Mouse (Mus musculus): ENCODE measurements around the gene Pdzk1. TPM values are rescaled to one million over a fixed set of nuclear protein-coding genes. Genes with fewer than 3 reads are reported as not detected.

Pdzk1 gene
- 10 to 100 TPM in 1 of 2 experiments, 1 to 10 TPM in 1; 7.2 to 40.4 TPM for total RNA-seq (2021)
- long read RNA-seq, experiment 1, partial matches to known transcripts, result 0 of 4 reads
- long read RNA-seq, experiment 1, other reads (novel, unspliced or antisense), result 1 of 4 reads
- long read RNA-seq, experiment 2, transcript Pdzk1-201 (9 exons, 2,406 nt), result major isoform, 46 of 74 reads
- long read RNA-seq, experiment 2, partial matches to known transcripts, result 11 of 74 reads
- long read RNA-seq, experiment 2, other reads (novel, unspliced or antisense), result 17 of 74 reads

DNA sequence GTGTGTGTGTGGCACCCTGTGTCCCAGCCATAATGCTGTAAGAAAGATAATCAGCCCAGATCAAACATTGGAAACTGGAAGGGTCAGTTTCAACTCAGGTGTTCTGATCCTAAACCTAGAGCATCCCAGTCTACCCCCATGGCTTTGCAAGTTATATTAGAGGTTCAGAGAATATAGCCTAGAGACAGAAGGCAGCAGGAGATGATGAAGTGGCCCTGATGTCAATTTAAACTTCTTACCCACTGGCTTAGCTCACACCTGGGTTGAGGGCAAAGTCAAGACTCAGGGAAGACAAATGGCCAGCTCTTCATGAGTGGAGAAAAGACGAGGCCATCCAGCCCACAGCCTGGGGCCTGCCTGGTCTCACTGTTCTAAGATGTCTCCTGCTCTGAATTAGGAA, at the start of gene Pdzk1, which contains the start of gene Cd160:
Gene Pdzk1 (plus strand): TSS at position 301 of the 400 bp plus-strand sequence.
Gene Cd160 (minus strand): TSS at position 368 of the 400 bp plus-strand sequence.
- no peak for DNase-seq (ENCODE audit: low spot score in 2 of 2)

GRCm38 (mm10) chr3:96782236-96782635, 46.8 kb upstream of the Pdzk1 start:
- no peak for DNase-seq (ENCODE audit: low spot score in 2 of 2)

- DNase-seq (ENCODE audit: low spot score in 2 of 2), result no peak
Measured at GRCm38 (mm10) chr3:96787784-96788183, 41.3 kb upstream of the Pdzk1 start.

- no peak for DNase-seq (ENCODE audit: low spot score in 2 of 2)
Measured at GRCm38 (mm10) chr3:96788506-96788905, 40.6 kb upstream of the Pdzk1 start.

DNA sequence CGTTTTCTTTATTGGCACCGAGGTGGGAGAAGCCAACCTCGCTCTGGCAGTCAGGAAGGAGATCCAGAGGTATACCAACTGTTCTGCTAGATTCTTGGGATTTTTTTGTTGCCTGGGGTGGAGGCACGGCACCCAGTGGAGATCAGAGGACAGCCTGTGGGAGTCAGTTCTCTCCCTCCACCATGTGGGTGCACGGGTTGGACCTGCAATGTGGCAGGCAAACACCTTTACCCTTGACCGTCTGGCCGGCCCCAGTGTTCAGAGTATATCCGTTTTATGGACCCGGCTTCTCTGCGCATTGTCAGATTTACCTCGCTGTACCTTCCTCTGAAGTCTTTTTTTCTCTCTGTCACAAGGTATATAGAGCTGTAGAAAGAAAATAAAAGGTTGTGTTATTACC, 28.8 kb upstream of the Pdzk1 start:
- no peak for DNase-seq (ENCODE audit: low spot score in 2 of 2)

- DNase-seq (ENCODE audit: low spot score in 2 of 2), result no peak
Measured at GRCm38 (mm10) chr3:96802214-96802613, 26.9 kb upstream of the Pdzk1 start.

DNA sequence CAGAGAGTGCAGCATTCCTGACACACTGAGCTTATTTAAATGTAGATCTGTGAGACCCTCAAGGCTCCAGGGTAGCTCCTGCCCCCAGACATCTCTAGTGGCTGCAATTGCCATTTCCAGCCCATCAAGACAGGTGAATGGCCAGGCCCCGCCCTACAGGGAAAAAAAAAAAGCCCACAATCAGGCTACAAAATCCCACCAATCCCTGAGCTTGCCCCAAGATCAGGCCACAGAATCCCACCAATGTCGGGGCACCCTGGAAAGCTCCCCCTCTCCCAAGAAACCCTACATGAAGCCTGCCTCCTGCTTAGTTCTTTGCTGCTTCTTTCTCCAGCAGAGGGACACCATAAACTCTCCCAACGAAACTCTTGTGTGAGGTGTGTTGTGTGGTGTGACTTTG, 20.9 kb upstream of the Pdzk1 start:
- DNase-seq (ENCODE audit: low spot score in 2 of 2), result no peak

DNA sequence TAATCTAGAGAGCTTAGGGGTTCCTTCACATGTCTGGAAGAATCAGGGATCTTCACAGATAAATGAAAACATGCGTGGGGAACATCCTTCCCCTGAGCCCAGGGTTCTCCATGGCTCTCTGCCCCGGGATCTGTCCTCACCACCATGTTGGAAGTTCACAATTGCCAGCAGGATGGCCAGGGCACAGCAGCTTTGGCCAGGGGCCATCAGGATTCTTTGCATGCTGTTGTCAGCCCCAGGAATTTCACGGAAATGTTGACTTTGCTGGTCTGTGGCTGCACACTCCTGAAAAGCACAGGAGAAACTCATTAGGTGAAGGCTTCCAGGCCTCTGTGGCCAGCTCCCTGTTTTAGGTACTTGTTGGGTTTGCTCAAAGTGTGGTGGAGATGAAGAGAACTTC, 20.4 kb upstream of the Pdzk1 start:
- DNase-seq (ENCODE audit: low spot score in 2 of 2), result no peak

- no peak for DNase-seq (ENCODE audit: low spot score in 2 of 2)
Measured at GRCm38 (mm10) chr3:96811232-96811631, 17.9 kb upstream of the Pdzk1 start.

DNA sequence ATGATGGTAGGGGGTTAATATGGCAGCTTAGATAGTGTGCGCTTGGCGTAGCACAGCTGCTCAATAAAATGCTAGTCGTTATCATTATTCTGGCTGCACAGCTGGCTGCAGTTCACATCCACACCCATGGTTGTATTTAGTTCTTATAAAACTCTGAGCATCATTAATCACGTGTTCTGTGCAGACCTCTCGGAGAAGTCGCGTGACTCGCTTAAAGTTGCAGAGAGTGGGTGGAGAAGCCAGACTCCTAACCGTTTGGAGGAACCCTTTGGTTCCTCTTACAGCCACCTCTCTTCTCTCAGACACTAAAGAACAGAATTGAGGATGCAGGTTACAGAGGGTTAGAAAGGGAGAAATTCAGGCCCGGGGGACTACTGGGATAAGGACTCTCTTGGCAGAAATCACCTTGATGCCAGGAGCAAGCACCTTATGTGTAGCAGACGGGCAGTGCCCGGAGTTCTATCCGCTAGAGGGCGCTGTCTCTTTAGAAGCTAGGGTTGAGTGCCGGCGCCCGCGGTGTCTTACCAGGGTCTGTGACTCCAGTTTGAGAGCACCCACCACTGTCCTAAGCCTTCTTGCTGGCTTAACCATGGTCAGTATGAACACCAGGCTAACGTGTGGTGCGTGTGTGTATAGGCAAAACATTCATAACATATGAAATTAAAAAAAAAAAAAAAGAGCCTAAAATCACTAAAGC, 16.5 kb upstream of the Pdzk1 start:
- peak; percentile 60 to 71 for DNase-seq (ENCODE audit: low spot score in 2 of 2)

GRCm38 (mm10) chr3:96813106-96813505, 16.0 kb upstream of the Pdzk1 start:
- no peak for DNase-seq (ENCODE audit: low spot score in 2 of 2)

DNA sequence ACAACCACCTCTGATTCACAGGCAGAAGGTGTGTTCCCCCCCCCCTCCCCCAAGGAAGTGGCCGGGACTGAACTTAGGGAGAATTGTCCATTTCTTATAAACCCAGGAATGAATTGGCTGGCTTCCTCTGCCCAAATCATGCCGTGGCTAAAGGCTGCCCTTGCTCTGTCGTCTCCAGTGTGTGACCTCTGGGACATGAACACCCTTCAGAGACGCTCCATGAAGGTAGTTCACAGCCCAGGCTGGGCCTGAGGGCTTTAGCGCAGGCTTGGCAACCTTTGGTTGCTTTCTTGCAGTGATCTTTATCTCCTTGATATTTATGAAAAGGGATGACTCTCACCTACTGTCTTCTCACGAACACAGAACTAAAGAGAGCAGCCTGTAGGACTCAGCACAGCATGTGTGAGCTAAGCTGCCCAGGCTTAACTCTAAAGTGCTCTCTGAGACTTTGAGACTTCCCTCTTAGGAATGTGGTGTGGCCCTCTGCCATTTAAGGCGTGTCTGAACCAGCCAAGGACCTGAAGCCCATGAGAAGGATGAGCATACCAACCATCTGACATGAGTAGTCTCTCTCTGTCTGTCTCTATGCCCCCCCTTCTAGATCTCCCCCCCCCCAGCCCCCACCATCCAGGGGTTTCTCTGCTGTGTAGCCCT, 15.4 kb upstream of the Pdzk1 start:
- DNase-seq (ENCODE audit: low spot score in 2 of 2), result no peak

- DNase-seq (ENCODE audit: low spot score in 2 of 2), result no peak
Measured at GRCm38 (mm10) chr3:96814342-96814741, 14.7 kb upstream of the Pdzk1 start.

DNA sequence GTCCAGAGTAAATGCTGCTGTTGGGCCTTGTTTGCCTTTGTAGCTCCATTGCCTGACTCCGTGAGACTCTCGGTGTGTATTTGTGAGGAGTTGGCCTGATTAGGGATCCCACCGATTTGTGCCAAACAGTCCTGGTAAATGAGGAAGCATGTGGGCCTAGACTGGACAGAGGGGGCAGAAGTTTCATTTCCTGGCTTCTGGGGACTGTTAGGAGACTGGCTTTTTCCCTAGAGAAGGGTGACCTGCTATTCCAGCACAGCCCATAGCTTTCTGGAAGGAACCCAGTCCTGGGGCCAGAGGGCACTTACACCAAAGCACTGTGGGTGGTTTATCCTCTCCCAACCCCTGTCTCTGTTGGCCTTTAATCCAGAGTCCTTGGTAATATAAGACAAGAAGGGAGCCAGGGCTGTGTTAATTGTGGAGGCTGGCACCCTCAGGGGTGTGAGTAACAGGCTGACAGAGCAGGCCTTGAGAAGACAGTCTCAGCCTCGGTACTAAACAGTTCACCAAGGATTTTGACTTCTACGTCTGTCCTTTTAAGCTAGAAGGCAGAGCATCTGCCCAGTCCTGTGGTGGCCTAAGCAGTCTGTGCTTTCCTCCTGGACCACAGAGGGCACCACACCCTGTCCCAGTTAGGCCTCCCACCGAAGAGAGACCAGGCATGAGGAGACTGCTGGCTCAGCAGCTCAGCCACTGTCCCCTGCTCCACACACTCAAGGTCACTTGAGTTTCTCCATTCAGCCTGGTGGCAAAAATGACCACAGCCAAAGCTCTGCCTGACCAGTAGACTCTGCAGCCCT, 8.8 kb upstream of the Pdzk1 start:
- no peak for DNase-seq (ENCODE audit: low spot score in 2 of 2)

DNA sequence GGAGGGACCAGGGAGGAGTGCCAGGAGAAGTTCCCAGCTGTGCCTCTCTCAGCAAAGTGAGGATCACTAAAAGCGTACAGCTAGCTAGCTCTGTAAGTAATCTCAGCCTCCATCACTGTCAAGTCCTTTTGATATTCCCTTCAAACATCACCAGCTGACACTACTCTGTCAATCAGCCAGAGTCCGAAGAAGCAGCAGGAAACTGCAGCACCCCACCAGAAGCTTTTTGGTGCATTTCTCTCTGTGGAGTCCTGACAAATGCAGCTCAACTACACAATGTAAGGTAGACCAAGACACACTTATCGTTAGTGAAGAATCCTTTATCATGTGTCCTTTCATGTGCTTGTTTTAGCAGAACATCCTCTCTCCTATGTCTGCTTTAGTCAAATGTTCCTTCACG, 7.5 kb upstream of the Pdzk1 start:
- no peak for DNase-seq (ENCODE audit: low spot score in 2 of 2)

GRCm38 (mm10) chr3:96823701-96824100, 5.4 kb upstream of the Pdzk1 start:
- DNase-seq (ENCODE audit: low spot score in 2 of 2), result no peak

DNA sequence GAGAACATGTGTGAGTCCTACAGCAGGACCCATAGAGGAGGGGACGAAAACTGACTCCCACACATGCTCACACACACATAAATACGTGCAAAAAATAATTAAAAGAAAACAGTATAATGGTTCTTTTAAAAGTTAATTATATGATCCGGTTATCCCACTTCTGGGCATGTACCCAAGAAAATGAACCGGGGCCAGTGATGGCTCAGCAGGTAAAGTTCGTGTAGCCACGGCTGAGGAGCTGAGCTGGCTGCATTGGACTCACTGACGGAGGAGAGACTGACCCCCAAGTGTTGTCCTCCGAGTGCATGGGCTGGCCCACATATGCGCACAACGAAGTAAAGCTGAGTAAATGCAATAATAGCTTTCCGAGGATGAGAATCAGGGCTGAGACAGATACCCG, 4.5 kb upstream of the Pdzk1 start:
- DNase-seq (ENCODE audit: low spot score in 2 of 2), result no peak

DNA sequence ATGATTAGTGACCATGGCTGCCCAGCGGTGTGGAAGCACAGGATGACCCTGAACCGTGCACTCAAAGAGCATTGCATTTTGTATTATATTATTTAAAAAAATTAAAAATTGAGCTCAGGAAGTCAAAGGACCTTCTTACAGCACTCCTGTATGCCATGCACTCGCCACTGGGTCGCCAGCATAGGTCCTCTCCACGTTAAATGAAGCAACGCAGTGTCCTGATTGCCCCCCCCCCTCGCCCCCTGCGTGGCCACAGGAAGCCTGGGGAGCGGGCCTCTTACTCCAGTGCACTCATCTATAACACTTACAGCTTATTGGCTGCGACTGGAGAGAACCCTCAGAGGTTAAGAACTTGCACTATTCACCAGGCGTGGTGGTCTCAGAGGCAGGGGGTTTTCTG, 3.8 kb upstream of the Pdzk1 start:
- no peak for DNase-seq (ENCODE audit: low spot score in 2 of 2)

GRCm38 (mm10) chr3:96828308-96828864, 698 bp upstream of the Pdzk1 start:
- DNase-seq (ENCODE audit: low spot score in 2 of 2), result no peak

DNA sequence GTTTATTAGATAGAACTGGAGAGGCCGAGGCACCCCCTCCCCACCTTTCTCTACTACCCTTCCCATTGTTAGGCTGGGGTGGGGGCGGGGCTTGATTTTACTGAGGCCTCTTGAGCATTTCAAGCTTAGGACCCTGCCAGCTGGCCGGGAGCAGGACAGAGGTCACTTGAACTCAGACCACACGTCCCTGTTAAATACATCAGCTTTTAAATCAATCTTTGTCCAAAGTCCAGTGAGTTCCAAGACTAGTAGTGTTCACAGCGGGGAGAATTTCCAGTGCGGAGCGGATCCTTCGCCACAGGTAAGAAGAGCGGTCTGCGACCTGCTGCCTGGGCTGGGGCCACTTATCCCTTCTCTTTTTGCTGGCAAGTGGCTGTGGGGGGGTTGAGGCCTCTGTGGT, 772 bp downstream of the Pdzk1 start:
- DNase-seq (ENCODE audit: low spot score in 2 of 2), result no peak

- DNase-seq (ENCODE audit: low spot score in 2 of 2), result no peak
Measured at GRCm38 (mm10) chr3:96832930-96833329, 3.8 kb downstream of the Pdzk1 start.

Data from adrenal gland, postnatal 4 days (tissue).